Mouse (Mus musculus) gastrocnemius, postnatal 25 days (tissue): ENCODE results near the gene Edn3. TPM values are rescaled to one million over a fixed set of nuclear protein-coding genes. Genes with fewer than 3 reads are reported as not detected.

Experiments
- DNase-seq: peaks from one replicate; pipeline ENCODE4 v3.0.0; 2022
- long read RNA-seq, 2 experiments: library from polyadenylated mRNA; stranded (forward); transcript quantifications; one replicate each; pipeline ENCODE4 v2.0.0; 2021
- total RNA-seq, 2 experiments: library from RNA; stranded (reverse); gene quantifications; 1 replicate in 1 of 2; 2 replicates in 1 of 2; pipeline ENCODE4 v1.2.3; 2021

The Edn3 gene
- 1 to 10 TPM in 1 of 2 experiments, under 1 TPM in 1; 1.00 to 1.6 TPM for total RNA-seq
- long read RNA-seq, experiment 1 = 0 reads
- long read RNA-seq, experiment 2, partial matches to known transcripts = 0 of 1 reads
- long read RNA-seq, experiment 2, other reads (novel, unspliced or antisense) = 0 of 1 reads

- peak; percentile 12 for DNase-seq
Measured at GRCm38 (mm10) chr2:174760479-174761121, at the start of gene Edn3. Gene Edn3 (plus strand): TSS chr2:174760619.

- no peak for DNase-seq
Measured at GRCm38 (mm10) chr2:174712043-174712442, 48.4 kb upstream of the Edn3 start.

- no peak for DNase-seq
Measured at GRCm38 (mm10) chr2:174715938-174716337, 44.5 kb upstream of the Edn3 start.

- no peak for DNase-seq
Measured at GRCm38 (mm10) chr2:174717857-174718256, 42.6 kb upstream of the Edn3 start.

GRCm38 (mm10) chr2:174727114-174727823, 33.1 kb upstream of the Edn3 start:
- DNase-seq = no peak

- no peak for DNase-seq
Measured at GRCm38 (mm10) chr2:174731939-174732338, 28.5 kb upstream of the Edn3 start.

- DNase-seq = no peak
Measured at GRCm38 (mm10) chr2:174735270-174735669, 25.1 kb upstream of the Edn3 start.

GRCm38 (mm10) chr2:174747182-174747581, 13.2 kb upstream of the Edn3 start:
- DNase-seq = no peak

GRCm38 (mm10) chr2:174748381-174748780, 12.0 kb upstream of the Edn3 start:
- no peak for DNase-seq

- DNase-seq = no peak
Measured at GRCm38 (mm10) chr2:174753197-174753596, 7.2 kb upstream of the Edn3 start.

- no peak for DNase-seq
Measured at GRCm38 (mm10) chr2:174754231-174754630, 6.2 kb upstream of the Edn3 start.

GRCm38 (mm10) chr2:174759189-174759588, 1.2 kb upstream of the Edn3 start:
- no peak for DNase-seq

- DNase-seq = no peak
Measured at GRCm38 (mm10) chr2:174761452-174762101, 1.2 kb downstream of the Edn3 start.

- DNase-seq = no peak
Measured at GRCm38 (mm10) chr2:174762310-174762709, 1.9 kb downstream of the Edn3 start.

- DNase-seq = no peak
Measured at GRCm38 (mm10) chr2:174768891-174769528, 8.6 kb downstream of the Edn3 start.

GRCm38 (mm10) chr2:174774177-174775111, 14.0 kb downstream of the Edn3 start:
- DNase-seq = no peak

GRCm38 (mm10) chr2:174782016-174782415, 21.6 kb downstream of the Edn3 start:
- no peak for DNase-seq

- DNase-seq = no peak
Measured at GRCm38 (mm10) chr2:174782880-174783279, 22.5 kb downstream of the Edn3 start.

- DNase-seq = no peak
Measured at GRCm38 (mm10) chr2:174788830-174789229, 28.4 kb downstream of the Edn3 start.

GRCm38 (mm10) chr2:174792436-174793125, 32.2 kb downstream of the Edn3 start:
- no peak for DNase-seq

GRCm38 (mm10) chr2:174793181-174793580, 32.8 kb downstream of the Edn3 start:
- DNase-seq = no peak
